Mouse (Mus musculus) lung, adult 2 months (tissue): Measurements from ENCODE around the gene Zfp383.

Experiments used
- CTCF ChIP-seq: fragments of 200-500 bp; IDR thresholded peaks from 2 replicates; pipeline ENCODE4 v1.5.1; 2011; ENCODE audit warnings: mild to moderate bottlenecking, low read length, control low read depth; ENCODE audit not compliant: insufficient read depth
- POLR2A ChIP-seq: fragments of 200-500 bp; IDR thresholded peaks from 2 replicates; pipeline ENCODE4 v1.6.1; 2011; ENCODE audit warnings: low read depth, mild to moderate bottlenecking, control low read depth, low read length, borderline replicate concordance; ENCODE audit errors: extremely low read depth

DNA sequence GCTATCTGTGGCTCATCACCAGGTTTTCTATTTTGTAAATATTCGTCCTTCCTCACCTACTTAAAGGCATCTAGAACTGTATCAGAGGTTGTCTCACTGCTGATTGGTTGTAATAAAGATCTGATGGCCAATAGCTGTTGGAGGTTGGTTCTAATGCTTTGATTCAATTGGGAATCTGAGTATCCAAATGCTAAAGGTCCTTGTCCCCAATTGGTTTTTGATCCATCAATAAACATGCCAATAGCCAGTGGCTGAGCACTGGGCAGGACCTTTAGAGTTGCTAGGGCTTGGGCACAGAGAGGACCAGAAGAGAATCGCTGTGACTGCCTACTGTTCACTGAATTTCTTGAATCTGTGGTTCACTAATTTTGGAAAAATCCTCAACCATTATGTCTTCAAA is 35.7 kb downstream of the Zfp383 start:
- TF ChIP-seq CTCF (no peak), POLR2A (no peak)
